Mouse (Mus musculus) cortical plate, adult 2 months (tissue): Measurements from ENCODE around the gene Il1rapl1.

Experiments
- CTCF ChIP-seq: fragments of 200-500 bp; IDR thresholded peaks from 2 replicates; pipeline ENCODE4 v1.5.1; 2011; ENCODE audit warnings: mild to moderate bottlenecking, control low read depth, low read length; ENCODE audit not compliant: insufficient read depth; ENCODE audit errors: extremely low read depth
- POLR2A ChIP-seq: fragments of 200-500 bp; IDR thresholded peaks from 2 replicates; pipeline ENCODE4 v1.6.1; 2011; ENCODE audit warnings: mild to moderate bottlenecking, low read length, control low read depth; ENCODE audit not compliant: insufficient read depth; ENCODE audit errors: extremely low read depth

- TF ChIP-seq CTCF (no peak), POLR2A (no peak)
Measured at GRCm38 (mm10) chrX:87655644-87656043, 459.8 kb downstream of the Il1rapl1 start.
